Mouse (Mus musculus) ES-E14 (cell line): ENCODE measurements around the gene Col6a3. TPM values are rescaled to one million over a fixed set of nuclear protein-coding genes. Genes with fewer than 3 reads are reported as not detected.

Experiments
- DNase-seq: peaks from one replicate; pipeline ENCODE4 v3.0.0-alpha.2; 2013; ENCODE audit warnings: low read depth, low spot score
- H3K27ac ChIP-seq: 2 replicates; pipeline ENCODE4 v1.5.1; 2012; ENCODE audit warnings: low read depth, mild to moderate bottlenecking, low read length, moderate library complexity, mixed read lengths; ENCODE audit not compliant: poor library complexity, insufficient read depth, severe bottlenecking
- H3K36me3 ChIP-seq: 2 replicates; pipeline ENCODE4 v1.6.1; 2012; ENCODE audit warnings: mild to moderate bottlenecking, low read length, moderate library complexity, mixed read lengths; ENCODE audit not compliant: control insufficient read depth, poor library complexity, insufficient read depth, severe bottlenecking
- H3K4me1 ChIP-seq, 2 experiments: fragments of 150-350 bp in 1 of 2; sonication (generic) in 1 of 2; 2 replicates each; pipeline ENCODE4 v1.6.1; 2012; ENCODE audit warnings: low read length in 2 of 2, mild to moderate bottlenecking in 1 of 2, mixed read lengths in 1 of 2; ENCODE audit not compliant: control insufficient read depth in 2 of 2, insufficient read depth in 2 of 2, poor library complexity in 1 of 2
- H3K4me3 ChIP-seq, 2 experiments: fragments of 150-350 bp in 1 of 2; sonication (generic) in 1 of 2; 2 replicates each; pipeline ENCODE4 v1.5.1; 2012; ENCODE audit warnings: low read length in 2 of 2, low read depth in 1 of 2, mild to moderate bottlenecking in 1 of 2, mixed read lengths in 1 of 2; ENCODE audit not compliant: insufficient read depth in 1 of 2, poor library complexity in 1 of 2, severe bottlenecking in 1 of 2
- H3K9ac ChIP-seq: 2 replicates; pipeline ENCODE4 v1.6.1; 2012; ENCODE audit warnings: low read depth, mild to moderate bottlenecking, low read length, mixed read lengths; ENCODE audit not compliant: poor library complexity, insufficient read depth, severe bottlenecking
- H3K9me3 ChIP-seq: fragments of 150-350 bp; sonication (generic); 2 replicates; pipeline ENCODE4 v1.6.1; 2012; ENCODE audit warnings: low read depth, mild to moderate bottlenecking, low read length; ENCODE audit not compliant: control insufficient read depth, insufficient read depth
- CHD2 ChIP-seq: IDR thresholded peaks from 2 replicates; pipeline ENCODE4 v1.6.1; 2014; ENCODE audit warnings: mild to moderate bottlenecking, low read depth, low read length, inconsistent platforms
- HCFC1 ChIP-seq: IDR thresholded peaks from 2 replicates; pipeline ENCODE4 v1.6.1; 2012; ENCODE audit warnings: low read length, inconsistent platforms, borderline replicate concordance; ENCODE audit not compliant: insufficient read depth
- MAFK ChIP-seq: IDR thresholded peaks from 2 replicates; pipeline ENCODE4 v1.6.1; 2014; ENCODE audit warnings: mild to moderate bottlenecking, low read depth, low read length, inconsistent platforms; ENCODE audit not compliant: insufficient read depth
- ZC3H11A ChIP-seq: IDR thresholded peaks from 2 replicates; pipeline ENCODE4 v1.6.1; 2012; ENCODE audit warnings: low read depth, mild to moderate bottlenecking, inconsistent platforms, low read length, borderline replicate concordance
- ZNF384 ChIP-seq: IDR thresholded peaks from 2 replicates; pipeline ENCODE4 v1.6.1; 2012; ENCODE audit warnings: low read depth, low read length, inconsistent platforms
- in situ Hi-C, 2 experiments: fragments of 600-800 bp; cut with MboI; formaldehyde crosslinking; loops; one replicate each; pipeline ENCODE4 v1.15.1; 2025; ENCODE audit warnings: low sequenced_read_pairs in 2 of 2, inconsistent platforms in 1 of 2; ENCODE audit not compliant: unreplicated experiment in 2 of 2
- total RNA-seq: library from RNA; depleted of rRNA; stranded (reverse); fragments of 300-350 nt; gene quantifications from 2 replicates; pipeline ENCODE4 v1.2.3, GENCODE M21; 2012; rRNA removed

The Col6a3 gene
- 0.26 and 0.89 TPM in 2 replicates for total RNA-seq

- H3K9me3 ChIP-seq: no peaks in the 10 kb centered on the region
- H3K9ac ChIP-seq: no peak within 1 kb of the TSS
- H3K4me1 ChIP-seq: no peaks in the 10 kb centered on the region
- no peak for DNase-seq
- H3K27ac ChIP-seq: no peak within 1 kb of the TSS
- TF ChIP-seq ZNF384 (no peak), MAFK (no peak), HCFC1 (no peak), CHD2 (no peak)
- no peaks in the 10 kb centered on the region for H3K36me3 ChIP-seq
- in situ Hi-C loops: loop anchor here in 1 of 2 experiments (25.0 kb wide), 1 partner anchor 182 kb away; no protein-coding TSS in a partner anchor
- no peak within 1 kb of the TSS for H3K4me3 ChIP-seq
These were observed at the start of gene Col6a3 for GRCm38 (mm10) chr1:90843836-90844235. Col6a3 (minus strand) TSS chr1:90843971.

DNA sequence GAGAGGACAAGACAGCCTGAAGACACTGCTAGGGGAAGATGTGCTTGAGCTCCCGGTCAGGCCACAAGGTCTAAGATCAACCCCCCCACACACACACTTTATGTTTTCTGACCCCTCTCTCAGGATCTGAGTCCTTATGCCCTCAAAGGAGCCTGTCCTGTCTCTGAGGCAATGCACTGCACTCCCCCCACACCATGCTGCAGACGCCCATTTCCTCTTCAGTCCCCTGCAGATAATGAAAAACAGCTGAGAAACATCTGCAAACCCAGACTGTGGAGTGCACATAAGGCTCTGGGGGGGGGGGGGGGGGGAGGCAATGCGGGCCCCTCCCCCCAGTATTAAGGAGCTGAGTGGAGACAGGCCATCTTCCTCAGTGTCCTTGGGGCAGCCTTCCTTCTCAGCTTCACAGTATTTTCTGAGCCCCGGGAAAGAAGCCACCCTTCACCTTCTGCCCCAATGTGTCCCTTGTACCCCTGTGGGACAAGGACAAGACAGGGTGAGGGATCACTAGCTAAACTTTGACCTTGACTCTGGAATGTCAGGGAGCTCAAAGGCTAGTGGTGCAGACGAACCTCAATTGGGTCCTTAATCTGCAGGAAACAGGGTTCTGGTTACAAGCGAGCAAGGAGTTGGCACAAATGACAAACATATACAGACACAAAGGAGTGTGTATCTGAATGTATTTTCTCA lies 42.1 kb upstream of the Col6a3 start:
- Histone ChIP-seq H3K27ac (no peak overlapping the region), H3K9ac (no peak overlapping the region), H3K36me3 (no peaks in the 10 kb centered on the region), H3K4me3 (no peak overlapping the region), H3K4me1 (no peaks in the 10 kb centered on the region; a peak in 1 of 4 replicates), H3K9me3 (0 out of 2 replicates have a peak, but pooled peaks cover 3% of the 10 kb centered on the region)
- TF ChIP-seq ZNF384: no peak
- no peak for TF ChIP-seq HCFC1
- TF ChIP-seq MAFK: no peak
- no peak for TF ChIP-seq CHD2
- no peak for TF ChIP-seq ZC3H11A
- DNase-seq: no peak
- in situ Hi-C loops: no loop called here

GRCm38 (mm10) chr1:90876486-90877270 lies 32.9 kb upstream of the Col6a3 start:
- Histone ChIP-seq H3K4me3 (no peak overlapping the region), H3K27ac (no peak overlapping the region), H3K9me3 (no peaks in the 10 kb centered on the region), H3K36me3 (no peaks in the 10 kb centered on the region), H3K4me1 (no peaks in the 10 kb centered on the region), H3K9ac (no peak overlapping the region)
- TF ChIP-seq ZC3H11A (no peak), MAFK (no peak), ZNF384 (no peak), CHD2 (no peak), HCFC1 (no peak)
- in situ Hi-C loops: no loop called here
- DNase-seq: no peak

DNA sequence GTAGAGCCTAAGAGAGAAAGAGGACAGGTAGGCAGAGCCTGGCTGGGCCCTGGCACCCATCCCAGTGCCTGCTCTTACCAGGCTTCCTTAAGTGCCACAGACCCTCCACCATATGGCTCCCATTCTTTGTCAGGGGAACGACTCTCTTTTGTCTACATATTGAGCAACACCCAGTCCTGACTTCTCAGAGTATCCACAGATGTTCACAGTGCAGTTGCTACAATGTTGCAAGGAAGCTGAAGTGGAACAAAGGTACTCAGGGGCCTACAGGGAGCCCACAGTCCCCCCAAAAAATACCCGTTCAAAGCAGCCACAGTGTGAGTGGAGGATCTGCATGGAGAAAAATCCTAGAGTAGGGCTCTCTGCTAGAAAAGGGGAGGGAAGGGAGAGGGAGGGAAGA lies 32.2 kb upstream of the Col6a3 start:
- no peaks in the 10 kb centered on the region for H3K9me3 ChIP-seq
- TF ChIP-seq HCFC1 (no peak), MAFK (no peak), ZC3H11A (no peak), CHD2 (no peak), ZNF384 (no peak)
- no peaks in the 10 kb centered on the region for H3K36me3 ChIP-seq
- H3K27ac ChIP-seq: no peak overlapping the region
- in situ Hi-C loops: no loop called here
- no peak overlapping the region for H3K9ac ChIP-seq
- no peak for DNase-seq
- H3K4me3 ChIP-seq: no peak overlapping the region
- no peaks in the 10 kb centered on the region for H3K4me1 ChIP-seq

DNA sequence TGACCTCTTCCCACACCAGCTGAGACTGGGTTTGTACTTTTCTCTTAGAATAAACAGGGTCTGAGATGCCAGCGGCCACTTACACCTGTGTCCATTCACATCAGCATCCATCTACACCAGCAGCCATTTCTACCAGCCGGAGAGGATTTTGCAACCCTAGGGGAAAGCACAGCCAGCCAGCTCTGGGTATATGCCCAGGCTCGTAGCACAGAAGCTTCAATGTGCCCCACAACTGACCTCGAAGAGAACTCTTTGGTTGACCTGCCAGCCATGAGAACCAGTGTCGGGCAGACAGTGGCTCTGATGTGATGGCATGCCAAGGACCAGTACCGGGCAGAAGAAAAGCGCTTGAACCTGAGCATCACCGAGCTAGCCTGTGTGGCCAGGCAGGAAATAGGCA lies 31.6 kb upstream of the Col6a3 start:
- Histone ChIP-seq H3K9me3 (no peaks in the 10 kb centered on the region), H3K36me3 (no peaks in the 10 kb centered on the region), H3K4me1 (no peaks in the 10 kb centered on the region), H3K4me3 (no peak overlapping the region), H3K9ac (no peak overlapping the region), H3K27ac (no peak overlapping the region)
- DNase-seq: no peak
- TF ChIP-seq MAFK: no peak
- no peak for TF ChIP-seq CHD2
- no peak for TF ChIP-seq HCFC1
- TF ChIP-seq ZC3H11A: no peak
- TF ChIP-seq ZNF384: no peak
- in situ Hi-C loops: no loop called here
